Mouse (Mus musculus): ENCODE results near the gene Hmgn3.

Hmgn3 gene

GRCm38 (mm10) chr9:83100786-83101185, 45.7 kb downstream of the Hmgn3 start:
- 91% methylated on average over 3 of the region's 3 CpGs for WGBS

- 51% methylated on average over 12 of the region's 12 CpGs for WGBS
Measured at GRCm38 (mm10) chr9:83098652-83099307, 47.7 kb downstream of the Hmgn3 start.

- WGBS, result 58% methylated on average over 8 of the region's 8 CpGs
Measured at GRCm38 (mm10) chr9:83097816-83098215, 48.7 kb downstream of the Hmgn3 start.

GRCm38 (mm10) chr9:83094649-83095336, 51.7 kb downstream of the Hmgn3 start:
- 71% methylated on average over 3 of the region's 3 CpGs for WGBS

GRCm38 (mm10) chr9:83083790-83084469, 62.6 kb downstream of the Hmgn3 start:
- 67% methylated on average over 7 of the region's 7 CpGs for WGBS

GRCm38 (mm10) chr9:83083091-83083490, 63.4 kb downstream of the Hmgn3 start:
- 66% methylated on average over 5 of the region's 5 CpGs for WGBS

- whole genome bisulfite sequencing, result 54% methylated on average over 6 of the region's 6 CpGs
Measured at GRCm38 (mm10) chr9:83082296-83082695, 64.2 kb downstream of the Hmgn3 start.

GRCm38 (mm10) chr9:83079724-83080123, 66.8 kb downstream of the Hmgn3 start:
- 67% methylated on average over 3 of the region's 3 CpGs for WGBS

GRCm38 (mm10) chr9:83068246-83068645, 78.2 kb downstream of the Hmgn3 start:
- 84% methylated on average over 5 of the region's 5 CpGs for WGBS

GRCm38 (mm10) chr9:83061289-83061688, 85.2 kb downstream of the Hmgn3 start:
- 82% methylated on average over 11 of the region's 11 CpGs for WGBS
